Mouse (Mus musculus) testis, adult 2 months (tissue): ENCODE measurements at regions not wholly inside any gene's neighbourhood (a gene's known extent, or its start where the extent isn't known, plus 50 kb on each side); places are given as distances from the start of the nearest gene placed in this dataset.

ENCODE experiments used
- CTCF ChIP-seq: fragments of 200-500 bp; IDR thresholded peaks from 2 replicates; pipeline ENCODE4 v1.5.1; 2012; ENCODE audit warnings: low read depth, mild to moderate bottlenecking, inconsistent platforms, low read length, moderate library complexity; ENCODE audit not compliant: control insufficient read depth, insufficient read depth, insufficient replicate concordance
- POLR2A ChIP-seq: fragments of 200-500 bp; IDR thresholded peaks from 2 replicates; pipeline ENCODE4 v1.6.1; 2012; ENCODE audit warnings: low read depth, mild to moderate bottlenecking, inconsistent platforms, low read length, moderate library complexity; ENCODE audit not compliant: control insufficient read depth

GRCm38 (mm10) chr10:118792352-118793100 is 77.5 kb downstream of the Dyrk2 start:
- TF ChIP-seq CTCF: no peak
- TF ChIP-seq POLR2A: no peak
